11 mouse cellular contexts compared by ENCODE assay signal in genomic region chr2:69999097-69999770, GRCm38 (mm10). TPM values are rescaled to one million over a fixed set of nuclear protein-coding genes. Genes with fewer than 3 reads are reported as not detected.
DNase-seq lines count a peak whose midpoint lies in the region; ATAC-seq and TF ChIP-seq lines count a peak whose summit lies in the region.
"Had no signal": no experiment of that assay in that cellular context is flagged by ENCODE, and none has a peak within 500 bp of the region (broad histone marks: within the 10 kb centered on the region; RNA-seq: fewer than 3 reads in every experiment).

No protein-coding gene starts in this region.

- peaks cover 32% of the 10 kb centered on the region for H3K4me1 ChIP-seq in G1E (ENCODE audit: insufficient read depth, low read depth, low read length)
- no peaks in the 10 kb centered on the region for H3K4me1 ChIP-seq in midbrain, embryonic 15.5 days
- H3K4me1 ChIP-seq: neural tube, embryonic 13.5 days had no signal

- 58% methylated on average over 7 of the region's 7 CpGs for WGBS in midbrain, embryonic 15.5 days

- H3K9ac ChIP-seq in midbrain, embryonic 15.5 days, result no peak overlapping the region
- H3K9ac ChIP-seq: neural tube, embryonic 13.5 days had no signal

- peak; percentile 80 for ATAC-seq in G1E (ENCODE audit: extremely low read depth, insufficient number of reproducible peaks, low FRiP score, poor library complexity, severe bottlenecking)
- peak; percentile 94 for ATAC-seq in erythroblast, adult 5-6 weeks (replicated peaks; ENCODE audit: low FRiP score, poor library complexity, severe bottlenecking)
- peak; percentile 52; the same call in 1 of the 2 replicates for ATAC-seq in midbrain, embryonic 15.5 days (replicated peaks)

- no peaks in the 10 kb centered on the region for H3K9me3 ChIP-seq in G1E (replicated peaks)
- no peaks in the 10 kb centered on the region for H3K9me3 ChIP-seq in midbrain, embryonic 15.5 days
- H3K9me3 ChIP-seq: neural tube, embryonic 13.5 days had no signal

- H3K27ac ChIP-seq in midbrain, embryonic 15.5 days, result 0 out of 2 replicates have a peak overlapping the region, but pooled peaks have one; percentile 41
- H3K27ac ChIP-seq: neural tube, embryonic 13.5 days had no signal

- no peak for TF ChIP-seq CTCF in G1E (IDR thresholded peaks at IDR 0.05; ENCODE audit: low read depth, low read length)

- no peak overlapping the region for H3K4me3 ChIP-seq in G1E (ENCODE audit: low read depth, low read length)
- no peak overlapping the region for H3K4me3 ChIP-seq in midbrain, embryonic 15.5 days
- H3K4me3 ChIP-seq: neural tube, embryonic 13.5 days had no signal

- peak; percentile 16 for DNase-seq in cerebellum, adult 9-10 months
- no peak for DNase-seq in cerebellum, adult 18-20 months
- DNase-seq in G1E (ENCODE audit: low spot score), result no peak
- no peak for DNase-seq in frontal cortex, postnatal 10 days (ENCODE audit: low spot score in 2 of 2)
- no peak for DNase-seq in left cerebral cortex, adult 11 months (ENCODE audit: low spot score)
- no peak for DNase-seq in lung, postnatal 14 days
- DNase-seq: right cerebral cortex, postnatal 14 days; thymus, adult 18-20 months had no signal

- peaks cover 40% of the 10 kb centered on the region for H3K36me3 ChIP-seq in G1E (replicated peaks)
- H3K36me3 ChIP-seq in midbrain, embryonic 15.5 days (replicated peaks), result peaks cover 6% of the 10 kb centered on the region; the same call in 1 of the 2 replicates

- no peak overlapping the region for H3K4me2 ChIP-seq in midbrain, embryonic 15.5 days
- H3K4me2 ChIP-seq: neural tube, embryonic 13.5 days had no signal

- no peaks in the 10 kb centered on the region for H3K27me3 ChIP-seq in G1E (ENCODE audit: insufficient read depth, low read length)
- H3K27me3 ChIP-seq in midbrain, embryonic 15.5 days (replicated peaks), result no peaks in the 10 kb centered on the region
- H3K27me3 ChIP-seq: neural tube, embryonic 13.5 days had no signal

RNA-seq across cellular contexts. Expression of gene Myo3b, which starts 39.7 kb away (rescaled TPM):
- total RNA-seq in G1E (2014; fragmentation: Nextera tagmentation) (not detected in 2 replicates), G1E (2017) (0.05 and 0.06 TPM in 2 replicates)
- polyA plus RNA-seq in G1E (2012), result not detected in 2 replicates
- not detected in 2 replicates for total RNA-seq in erythroblast, adult 5-6 weeks (2015; ENCODE audit: low replicate concordance)
- not detected in 2 replicates for total RNA-seq in erythroblast, adult 5-6 weeks (2017; ENCODE audit: low replicate concordance)
- 0.24 and 0.41 TPM in 2 replicates for polyA plus RNA-seq in midbrain, embryonic 15.5 days (2015; fragmentation: Nextera tagmentation; extraction: Ambion mirVana)
